Mouse (Mus musculus): ENCODE measurements around the gene Tent5b. TPM values are rescaled to one million over a fixed set of nuclear protein-coding genes. Genes with fewer than 3 reads are reported as not detected.

The Tent5b gene
- polyA plus RNA-seq, 1 experiment: 4.4 TPM

DNA sequence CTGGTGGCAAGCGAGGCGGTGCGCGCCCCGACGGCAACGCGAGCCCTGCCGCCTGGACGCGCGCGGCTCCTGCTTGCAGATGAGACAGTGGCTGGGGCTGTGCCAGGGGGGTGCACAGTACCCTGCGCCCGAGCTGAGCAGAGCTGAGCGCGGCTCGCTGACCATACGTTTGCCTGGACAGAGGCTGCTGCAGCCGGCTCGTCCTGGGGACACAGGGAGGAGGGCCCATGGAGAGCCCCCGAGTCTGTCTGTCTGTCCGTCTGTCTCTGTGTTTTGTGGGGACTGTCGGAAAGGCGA lies 39.4 kb downstream of the Tent5b start:
- H3ac ChIP-seq (ENCODE audit: control insufficient read depth, insufficient read length, low read depth): no peak overlapping the region
- no peak for TF ChIP-seq MAX (IDR thresholded peaks at IDR 0.05)
- no peak for TF ChIP-seq CTCF (IDR thresholded peaks at IDR 0.05; ENCODE audit: control insufficient read depth, insufficient read depth, insufficient read length)
- TF ChIP-seq USF1 (IDR thresholded peaks at IDR 0.05; ENCODE audit: low read depth): no peak
- TF ChIP-seq MYOD1 (IDR thresholded peaks at IDR 0.05; ENCODE audit: control insufficient read depth, insufficient read length, low read depth): no peak
- no peak for TF ChIP-seq MYOG (IDR thresholded peaks at IDR 0.05; ENCODE audit: control insufficient read depth, extremely low read depth, insufficient read length)
- TF ChIP-seq CEBPB (IDR thresholded peaks at IDR 0.05; ENCODE audit: low read depth): no peak
- no peak for TF ChIP-seq FOSL1 (IDR thresholded peaks at IDR 0.05; ENCODE audit: insufficient read depth, low read length, poor library complexity, severe bottlenecking)

DNA sequence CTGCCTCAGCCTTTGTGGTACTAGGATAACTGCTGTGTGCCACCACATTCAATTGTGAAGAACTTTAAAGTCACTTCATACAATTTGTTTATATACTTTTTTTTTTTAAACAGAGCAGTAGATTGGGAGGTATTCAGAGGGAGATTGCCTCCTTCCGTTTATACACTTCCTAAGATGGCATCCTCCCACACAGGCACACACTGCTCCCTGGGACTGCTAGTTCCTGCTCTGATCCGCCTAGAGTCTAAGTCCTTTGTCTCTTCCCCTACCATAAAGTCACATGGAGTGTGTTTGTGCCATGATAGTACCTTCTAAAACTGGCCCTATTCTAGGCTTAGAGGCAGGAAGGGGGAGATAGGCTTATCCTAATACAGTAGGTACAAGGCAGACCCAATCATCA lies 41.6 kb downstream of the Tent5b start:
- Histone ChIP-seq H3K4me3 (ENCODE audit: insufficient read depth, poor library complexity, severe bottlenecking) (no peak overlapping the region), H3K79me2 (ENCODE audit: control insufficient read depth, insufficient read depth) (no peaks in the 10 kb centered on the region), H3ac (ENCODE audit: control insufficient read depth, insufficient read length, low read depth) (no peak overlapping the region), H3K27me3 (ENCODE audit: control insufficient read depth, insufficient read depth, insufficient read length) (peaks cover 22% of the 10 kb centered on the region), H3K36me3 (ENCODE audit: control insufficient read depth, insufficient read depth) (no peaks in the 10 kb centered on the region), H3K79me3 (ENCODE audit: low read depth) (no peaks in the 10 kb centered on the region)
- TF ChIP-seq MAX (IDR thresholded peaks at IDR 0.05): no peak
- no peak for TF ChIP-seq MYOG (IDR thresholded peaks at IDR 0.05; ENCODE audit: control insufficient read depth, extremely low read depth, insufficient read length)
- no peak for TF ChIP-seq CTCF (IDR thresholded peaks at IDR 0.05; ENCODE audit: control insufficient read depth, insufficient read depth, insufficient read length)

More for the DNA sequence above, 39.4 kb downstream of the Tent5b start:
- H3K79me3 ChIP-seq (ENCODE audit: low read depth): no peaks in the 10 kb centered on the region
- H3K27me3 ChIP-seq (ENCODE audit: control insufficient read depth, insufficient read depth, insufficient read length): peaks cover 28% of the 10 kb centered on the region
- H3K4me3 ChIP-seq (ENCODE audit: insufficient read depth, poor library complexity, severe bottlenecking): no peak overlapping the region
- H3K79me2 ChIP-seq (ENCODE audit: control insufficient read depth, insufficient read depth): no peaks in the 10 kb centered on the region
- no peaks in the 10 kb centered on the region for H3K36me3 ChIP-seq (ENCODE audit: control insufficient read depth, insufficient read depth)

DNA sequence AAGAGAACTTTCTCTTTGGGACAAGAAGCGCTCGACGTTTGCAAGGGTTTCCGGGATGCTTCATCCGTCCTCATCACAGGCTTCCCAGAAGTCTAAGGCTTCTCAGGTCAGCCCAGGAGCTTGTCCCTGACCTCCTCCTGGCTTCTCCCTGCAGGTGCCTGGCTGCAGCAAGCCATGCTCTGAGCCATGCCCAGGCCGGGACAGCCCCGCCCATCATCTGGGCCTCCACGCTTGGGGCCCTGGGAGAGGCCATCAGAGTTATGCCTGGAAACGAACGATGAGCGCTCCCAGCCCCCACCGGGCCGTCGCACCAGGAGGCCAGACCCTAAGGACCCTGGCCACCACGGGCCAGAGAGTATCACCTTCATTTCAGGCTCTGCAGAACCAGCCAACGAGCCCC lies 47.9 kb downstream of the Tent5b start:
- H3K27me3 ChIP-seq (ENCODE audit: control insufficient read depth, insufficient read depth, insufficient read length): no peaks in the 10 kb centered on the region
- H3ac ChIP-seq (ENCODE audit: control insufficient read depth, insufficient read length, low read depth): no peak overlapping the region
- peaks cover 21% of the 10 kb centered on the region for H3K36me3 ChIP-seq (ENCODE audit: control insufficient read depth, insufficient read depth)
- no peak overlapping the region for H3K4me3 ChIP-seq (ENCODE audit: insufficient read depth, poor library complexity, severe bottlenecking)
- TF ChIP-seq USF1 (IDR thresholded peaks at IDR 0.05; ENCODE audit: low read depth) (no peak), MAX (IDR thresholded peaks at IDR 0.05) (no peak), CTCF (IDR thresholded peaks at IDR 0.05; ENCODE audit: control insufficient read depth, insufficient read depth, insufficient read length) (no peak), FOSL1 (IDR thresholded peaks at IDR 0.05; ENCODE audit: insufficient read depth, low read length, poor library complexity, severe bottlenecking) (no peak), MYOG (IDR thresholded peaks at IDR 0.05; ENCODE audit: control insufficient read depth, extremely low read depth, insufficient read length) (no peak), MYOD1 (IDR thresholded peaks at IDR 0.05; ENCODE audit: control insufficient read depth, insufficient read length, low read depth) (no peak)
- no peaks in the 10 kb centered on the region for H3K79me3 ChIP-seq (ENCODE audit: low read depth)
- H3K79me2 ChIP-seq (ENCODE audit: control insufficient read depth, insufficient read depth): no peaks in the 10 kb centered on the region

DNA sequence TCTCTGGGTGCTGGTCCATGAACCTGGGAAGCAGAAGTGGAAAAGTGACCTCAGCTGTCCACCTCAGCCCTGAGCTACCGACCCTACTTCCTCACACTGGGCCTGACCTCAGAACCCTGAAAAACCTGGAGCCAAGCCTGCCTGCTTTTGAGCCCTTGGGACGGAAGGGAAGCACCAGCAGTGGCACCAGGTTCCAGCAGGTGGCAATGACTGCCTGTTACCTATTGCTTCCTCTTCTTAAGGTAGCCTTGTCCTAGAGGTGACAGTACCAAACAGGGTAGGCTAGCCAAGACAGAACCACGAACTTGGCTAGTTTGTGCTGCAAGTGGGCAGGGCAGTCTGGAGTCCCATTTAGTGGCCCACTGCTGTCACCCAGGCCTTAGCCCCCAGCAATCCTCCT lies 52.8 kb downstream of the Tent5b start:
- Histone ChIP-seq H3K36me3 (ENCODE audit: control insufficient read depth, insufficient read depth) (peaks cover 43% of the 10 kb centered on the region), H3K4me3 (ENCODE audit: insufficient read depth, poor library complexity, severe bottlenecking) (no peak overlapping the region), H3K79me2 (ENCODE audit: control insufficient read depth, insufficient read depth) (peaks cover 12% of the 10 kb centered on the region), H3K79me3 (ENCODE audit: low read depth) (no peaks in the 10 kb centered on the region), H3ac (ENCODE audit: control insufficient read depth, insufficient read length, low read depth) (no peak overlapping the region), H3K27me3 (ENCODE audit: control insufficient read depth, insufficient read depth, insufficient read length) (no peaks in the 10 kb centered on the region)
- TF ChIP-seq FOSL1 (IDR thresholded peaks at IDR 0.05; ENCODE audit: insufficient read depth, low read length, poor library complexity, severe bottlenecking): no peak
- no peak for TF ChIP-seq USF1 (IDR thresholded peaks at IDR 0.05; ENCODE audit: low read depth)

DNA sequence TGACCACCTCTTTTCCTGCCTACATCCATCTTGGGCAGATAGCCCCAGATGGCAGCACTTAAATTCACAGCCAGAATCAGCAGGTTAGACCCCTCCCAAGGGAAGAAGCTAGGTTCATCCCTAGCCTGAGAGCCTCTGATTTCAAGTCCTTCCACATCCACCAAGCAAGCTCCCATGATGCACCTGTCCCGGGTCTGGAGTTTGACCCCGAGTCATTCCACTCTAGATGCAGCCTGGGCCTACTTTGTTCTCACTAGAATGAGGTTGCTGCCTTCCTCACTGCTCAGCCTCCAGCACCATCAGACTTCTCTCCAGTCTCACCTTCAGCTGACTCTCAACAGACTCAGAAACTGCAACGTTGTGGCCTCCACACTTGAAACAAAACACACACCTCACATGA lies 56.1 kb downstream of the Tent5b start:
- Histone ChIP-seq H3K4me3 (ENCODE audit: insufficient read depth, poor library complexity, severe bottlenecking) (no peak overlapping the region), H3K79me3 (ENCODE audit: low read depth) (peaks cover 14% of the 10 kb centered on the region), H3ac (ENCODE audit: control insufficient read depth, insufficient read length, low read depth) (no peak overlapping the region), H3K36me3 (ENCODE audit: control insufficient read depth, insufficient read depth) (peaks cover 43% of the 10 kb centered on the region), H3K27me3 (ENCODE audit: control insufficient read depth, insufficient read depth, insufficient read length) (no peaks in the 10 kb centered on the region), H3K79me2 (ENCODE audit: control insufficient read depth, insufficient read depth) (peaks cover 38% of the 10 kb centered on the region)
- no peak for TF ChIP-seq FOSL1 (IDR thresholded peaks at IDR 0.05; ENCODE audit: insufficient read depth, low read length, poor library complexity, severe bottlenecking)
- no peak for TF ChIP-seq MYOG (IDR thresholded peaks at IDR 0.05; ENCODE audit: control insufficient read depth, extremely low read depth, insufficient read length)
- no peak for TF ChIP-seq MAX (IDR thresholded peaks at IDR 0.05)

DNA sequence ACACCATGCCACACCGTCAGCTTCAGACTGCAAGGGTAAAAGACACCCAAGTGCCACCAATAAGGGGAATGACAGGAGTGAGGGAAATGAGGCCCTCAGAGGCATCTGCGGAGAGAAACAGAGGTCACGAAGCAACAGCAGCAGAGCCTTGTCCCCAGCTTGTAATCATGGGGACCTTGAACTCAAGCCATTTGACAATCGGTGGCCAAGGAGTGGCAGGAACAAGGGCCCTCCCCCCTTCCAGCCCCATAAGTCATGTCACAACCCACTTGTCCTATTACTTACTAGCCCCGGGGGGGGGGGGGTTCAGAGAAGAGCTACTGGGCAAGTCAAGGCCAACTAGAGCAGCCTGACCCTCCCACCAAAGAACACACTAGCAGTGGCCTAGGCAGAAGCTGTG lies 56.7 kb downstream of the Tent5b start:
- no peaks in the 10 kb centered on the region for H3K27me3 ChIP-seq (ENCODE audit: control insufficient read depth, insufficient read depth, insufficient read length)
- TF ChIP-seq MYOD1 (IDR thresholded peaks at IDR 0.05; ENCODE audit: control insufficient read depth, insufficient read length, low read depth) (no peak), USF1 (IDR thresholded peaks at IDR 0.05; ENCODE audit: low read depth) (no peak), CEBPB (IDR thresholded peaks at IDR 0.05; ENCODE audit: low read depth) (no peak), FOSL1 (IDR thresholded peaks at IDR 0.05; ENCODE audit: insufficient read depth, low read length, poor library complexity, severe bottlenecking) (no peak), MAX (IDR thresholded peaks at IDR 0.05) (no peak), MYOG (IDR thresholded peaks at IDR 0.05; ENCODE audit: control insufficient read depth, extremely low read depth, insufficient read length) (no peak), CTCF (IDR thresholded peaks at IDR 0.05; ENCODE audit: control insufficient read depth, insufficient read depth, insufficient read length) (no peak)
- peaks cover 37% of the 10 kb centered on the region for H3K36me3 ChIP-seq (ENCODE audit: control insufficient read depth, insufficient read depth)
- no peak overlapping the region for H3K4me3 ChIP-seq (ENCODE audit: insufficient read depth, poor library complexity, severe bottlenecking)
- H3K79me2 ChIP-seq (ENCODE audit: control insufficient read depth, insufficient read depth): peaks cover 44% of the 10 kb centered on the region
- no peak overlapping the region for H3ac ChIP-seq (ENCODE audit: control insufficient read depth, insufficient read length, low read depth)
- H3K79me3 ChIP-seq (ENCODE audit: low read depth): peaks cover 20% of the 10 kb centered on the region

Other genes starting within 250 kb of the Tent5b start
- 7.3 TPM for gene Map3k6, start 239.3 kb upstream of the Tent5b start, polyA plus RNA-seq (2012; fragmentation: generic; extraction: Trizol)
- 0.89 TPM for gene Sytl1, start 217.0 kb upstream of the Tent5b start, polyA plus RNA-seq (2012; fragmentation: generic; extraction: Trizol)
- 65.3 TPM for gene Tmem222, start 202.3 kb upstream of the Tent5b start, polyA plus RNA-seq (2012; fragmentation: generic; extraction: Trizol)
- gene Wdtc1, start 126.7 kb upstream of the Tent5b start, polyA plus RNA-seq (2012; fragmentation: generic; extraction: Trizol): 19.6 TPM
- gene Slc9a1, start 110.4 kb upstream of the Tent5b start, polyA plus RNA-seq (2012; fragmentation: generic; extraction: Trizol): 19.4 TPM
- 2.3 TPM for gene Trnp1, start 18.4 kb downstream of the Tent5b start, polyA plus RNA-seq (2012; fragmentation: generic; extraction: Trizol)
- 0.06 TPM for gene Kdf1, start 38.8 kb downstream of the Tent5b start, polyA plus RNA-seq (2012; fragmentation: generic; extraction: Trizol)
- gene Nudc, start 65.9 kb downstream of the Tent5b start, polyA plus RNA-seq (2012; fragmentation: generic; extraction: Trizol): 267 TPM
- gene Nr0b2, start 73.2 kb downstream of the Tent5b start, polyA plus RNA-seq (2012; fragmentation: generic; extraction: Trizol): not detected
- 6.9 TPM for gene Gpatch3, start 94.6 kb downstream of the Tent5b start, polyA plus RNA-seq (2012; fragmentation: generic; extraction: Trizol)
- gene Gpn2, start 104.2 kb downstream of the Tent5b start, polyA plus RNA-seq (2012; fragmentation: generic; extraction: Trizol): 44.1 TPM
- gene Sfn, start 122.0 kb downstream of the Tent5b start, polyA plus RNA-seq (2012; fragmentation: generic; extraction: Trizol): 0.54 TPM
- 14.3 TPM for gene Zdhhc18, start 170.0 kb downstream of the Tent5b start, polyA plus RNA-seq (2012; fragmentation: generic; extraction: Trizol)
- gene Pigv, start 192.5 kb downstream of the Tent5b start, polyA plus RNA-seq (2012; fragmentation: generic; extraction: Trizol): 7.3 TPM

Measured in C2C12 (cell line).